ENCODE assay signal across 9 mouse cellular contexts in the genomic region with DNA sequence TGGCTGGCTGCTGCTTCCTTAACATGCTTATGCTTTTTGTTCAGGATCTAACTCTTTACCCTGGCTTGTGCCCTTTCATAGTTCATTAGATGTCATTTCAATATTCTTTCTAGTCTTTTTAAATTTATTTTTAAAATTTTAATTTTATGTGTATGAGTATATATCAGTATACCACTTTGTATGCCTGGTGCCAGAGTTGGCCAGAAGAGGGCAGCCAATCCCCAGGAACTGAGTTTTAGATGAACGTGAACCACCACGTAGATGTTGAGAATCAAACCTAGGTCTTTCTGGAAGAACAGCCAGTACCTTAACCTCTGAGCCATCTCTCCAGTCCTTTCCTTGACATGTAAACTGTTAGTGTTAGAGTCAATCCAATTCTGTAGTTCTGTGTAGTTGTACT. TPM values are rescaled to one million over a fixed set of nuclear protein-coding genes. Genes with fewer than 3 reads are reported as not detected.
DNase-seq lines count a peak whose midpoint lies in the region; ATAC-seq lines count a peak whose summit lies in the region.
"Had no signal": no experiment of that assay in that cellular context is flagged by ENCODE, and none has a peak within 500 bp of the region (broad histone marks: within the 10 kb centered on the region; RNA-seq: fewer than 3 reads in every experiment).

No protein-coding gene starts in this region.

- H3K27ac ChIP-seq in forebrain, embryonic 11.5 days (ENCODE audit: low read depth, low read length): no peak overlapping the region
- no peak overlapping the region for H3K27ac ChIP-seq in midbrain, embryonic 15.5 days
- H3K27ac ChIP-seq: lung, embryonic 15.5 days had no signal

- H3K4me1 ChIP-seq in megakaryocyte, embryonic 14.5 days: peaks cover 72% of the 10 kb centered on the region
- no peaks in the 10 kb centered on the region for H3K4me1 ChIP-seq in forebrain, embryonic 11.5 days (replicated peaks; ENCODE audit: control insufficient read depth, insufficient read depth, low read length)
- H3K4me1 ChIP-seq in midbrain, embryonic 15.5 days: 0 out of 2 replicates have a peak, but pooled peaks cover 4% of the 10 kb centered on the region
- H3K4me1 ChIP-seq: lung, embryonic 15.5 days had no signal

- H3K4me3 ChIP-seq in megakaryocyte, embryonic 14.5 days (replicated peaks): peak overlapping the region; percentile 46
- no peak overlapping the region for H3K4me3 ChIP-seq in forebrain, embryonic 11.5 days (ENCODE audit: low read depth, low read length)
- no peak overlapping the region for H3K4me3 ChIP-seq in midbrain, embryonic 15.5 days
- H3K4me3 ChIP-seq: lung, embryonic 15.5 days had no signal

- no peaks in the 10 kb centered on the region for H3K27me3 ChIP-seq in megakaryocyte, embryonic 14.5 days (replicated peaks)
- no peaks in the 10 kb centered on the region for H3K27me3 ChIP-seq in forebrain, embryonic 11.5 days (ENCODE audit: control insufficient read depth, insufficient read depth, low read length)
- H3K27me3 ChIP-seq in midbrain, embryonic 15.5 days (replicated peaks): no peaks in the 10 kb centered on the region
- H3K27me3 ChIP-seq: lung, embryonic 15.5 days had no signal

- DNase-seq in adrenal gland, postnatal 10 days: peak; percentile 29
- no peak for DNase-seq in adrenal gland, adult 2 months
- peak; percentile 34 for DNase-seq in 3T3-L1 (ENCODE audit: low read depth, low spot score)
- no peak for DNase-seq in forebrain, embryonic 11.5 days (ENCODE audit: low spot score)
- DNase-seq in heart, adult 11 months: no peak

- WGBS in forebrain, embryonic 11.5 days: 97% methylated on average over 2 of the region's 2 CpGs
- 96% methylated on average over 2 of the region's 2 CpGs for WGBS in midbrain, embryonic 15.5 days

- H3K4me2 ChIP-seq in forebrain, embryonic 11.5 days (ENCODE audit: low read depth, low read length, severe bottlenecking): no peak overlapping the region
- no peak overlapping the region for H3K4me2 ChIP-seq in midbrain, embryonic 15.5 days
- H3K4me2 ChIP-seq: lung, embryonic 15.5 days had no signal

- peaks cover 84% of the 10 kb centered on the region for H3K36me3 ChIP-seq in megakaryocyte, embryonic 14.5 days (replicated peaks; ENCODE audit: low read length)
- H3K36me3 ChIP-seq in forebrain, embryonic 11.5 days (ENCODE audit: control insufficient read depth, insufficient read depth, low read length): no peaks in the 10 kb centered on the region
- H3K36me3 ChIP-seq in midbrain, embryonic 15.5 days (replicated peaks): no peaks in the 10 kb centered on the region

- H3K9me3 ChIP-seq in megakaryocyte, embryonic 14.5 days: no peaks in the 10 kb centered on the region
- H3K9me3 ChIP-seq in forebrain, embryonic 11.5 days (ENCODE audit: control insufficient read depth, low read length): no peaks in the 10 kb centered on the region
- H3K9me3 ChIP-seq in midbrain, embryonic 15.5 days: no peaks in the 10 kb centered on the region
- H3K9me3 ChIP-seq: lung, embryonic 15.5 days had no signal

- peak; percentile 60 for ATAC-seq in common myeloid progenitor, adult 5-6 weeks (replicated peaks; ENCODE audit: low read depth, poor library complexity, severe bottlenecking)
- ATAC-seq in forebrain, embryonic 11.5 days (replicated peaks; ENCODE audit: low FRiP score): no peak
- ATAC-seq in midbrain, embryonic 15.5 days (replicated peaks): no peak

- H3K9ac ChIP-seq in forebrain, embryonic 11.5 days (ENCODE audit: low read length): no peak overlapping the region
- H3K9ac ChIP-seq in midbrain, embryonic 15.5 days: no peak overlapping the region
- H3K9ac ChIP-seq: lung, embryonic 15.5 days had no signal

RNA-seq across cellular contexts. Expression of gene Mob1b, which starts 14.1 kb away (rescaled TPM):
- 10 to 100 TPM; 32.0 to 33.6 TPM for total RNA-seq in adrenal gland, postnatal 10 days (2021)
- 10 to 100 TPM; 32.9 to 36.3 TPM for total RNA-seq in adrenal gland, adult 2 months (2021)
- polyA plus RNA-seq in adrenal gland, adult 2 months (2012; rRNA removed): 4.7 and 8.6 TPM in 2 replicates
- total RNA-seq in common myeloid progenitor, adult 5-6 weeks (2017): 14.0 and 22.7 TPM in 2 replicates
- 20.8 and 22.0 TPM in 2 replicates for polyA plus RNA-seq in megakaryocyte, embryonic 14.5 days (2012; ENCODE audit: insufficient read depth, low replicate concordance)
- 19.8 and 22.6 TPM in 2 replicates for polyA plus RNA-seq in forebrain, embryonic 11.5 days (2014; fragmentation: Nextera tagmentation; extraction: Ambion mirVana)
- 9.5 and 9.7 TPM in 2 replicates for polyA plus RNA-seq in midbrain, embryonic 15.5 days (2015; fragmentation: Nextera tagmentation; extraction: Ambion mirVana)

RNA-seq across cellular contexts. Expression of gene Dck, which starts 30.0 kb away (rescaled TPM):
- 1 to 10 TPM; 8.0 to 9.6 TPM for total RNA-seq in adrenal gland, postnatal 10 days (2021)
- 1 to 10 TPM; 2.6 to 4.2 TPM for total RNA-seq in adrenal gland, adult 2 months (2021)
- 2.5 and 3.4 TPM in 2 replicates for polyA plus RNA-seq in adrenal gland, adult 2 months (2012; rRNA removed)
- 37.3 and 44.4 TPM in 2 replicates for total RNA-seq in common myeloid progenitor, adult 5-6 weeks (2017)
- 1.5 and 2.0 TPM in 2 replicates for polyA plus RNA-seq in megakaryocyte, embryonic 14.5 days (2012; ENCODE audit: insufficient read depth, low replicate concordance)
- 151 and 153 TPM in 2 replicates for polyA plus RNA-seq in forebrain, embryonic 11.5 days (2014; fragmentation: Nextera tagmentation; extraction: Ambion mirVana)
- 50.5 and 50.9 TPM in 2 replicates for polyA plus RNA-seq in midbrain, embryonic 15.5 days (2015; fragmentation: Nextera tagmentation; extraction: Ambion mirVana)

RNA-seq across cellular contexts. Expression of gene Grsf1, which starts 58.8 kb away (rescaled TPM):
- 100 to 1,000 TPM; 144 to 156 TPM for total RNA-seq in adrenal gland, postnatal 10 days (2021)
- 100 to 1,000 TPM; 123 to 142 TPM for total RNA-seq in adrenal gland, adult 2 months (2021)
- polyA plus RNA-seq in adrenal gland, adult 2 months (2012; rRNA removed): 118 and 135 TPM in 2 replicates
- total RNA-seq in common myeloid progenitor, adult 5-6 weeks (2017): 85.7 and 91.9 TPM in 2 replicates
- polyA plus RNA-seq in megakaryocyte, embryonic 14.5 days (2012; ENCODE audit: insufficient read depth, low replicate concordance): 15.9 and 41.9 TPM in 2 replicates
- 101 and 108 TPM in 2 replicates for polyA plus RNA-seq in forebrain, embryonic 11.5 days (2014; fragmentation: Nextera tagmentation; extraction: Ambion mirVana)
- 57.7 and 63.6 TPM in 2 replicates for polyA plus RNA-seq in midbrain, embryonic 15.5 days (2015; fragmentation: Nextera tagmentation; extraction: Ambion mirVana)

Comparison
In these comparisons a context has a peak if more than half of its experiments do, and no peak if none do; other contexts are left out.
1. DNase-seq: peak in adrenal gland, postnatal 10 days (single experiment) and 3T3-L1 (single experiment); none in adrenal gland, adult 2 months (single experiment), forebrain, embryonic 11.5 days (single experiment) and heart, adult 11 months (single experiment).
2. RNA of gene Dck, which starts 30.0 kb away (polyA plus RNA-seq): 151 to 153 TPM in forebrain, embryonic 11.5 days and 50.5 to 50.9 TPM in midbrain, embryonic 15.5 days; 2.5 to 3.4 TPM in adrenal gland, adult 2 months and 1.5 to 2.0 TPM in megakaryocyte, embryonic 14.5 days; every median in the first group is over 10 times any median in the second.